Mouse (Mus musculus) C2C12 (cell line): Measurements from ENCODE around the gene Preb.

Experiments
- CTCF ChIP-seq: IDR thresholded peaks from one replicate; pipeline ENCODE4 v1.5.1; 2011; ENCODE audit not compliant: control insufficient read depth, insufficient read depth, insufficient read length
- MAX ChIP-seq: IDR thresholded peaks from one replicate; pipeline ENCODE4 v1.6.1; 2011; ENCODE audit warnings: mild to moderate bottlenecking, control low read depth
- MYOD1 ChIP-seq: IDR thresholded peaks from one replicate; pipeline ENCODE4 v1.6.1; 2011; ENCODE audit warnings: low read depth; ENCODE audit not compliant: control insufficient read depth, insufficient read length
- USF1 ChIP-seq: IDR thresholded peaks from one replicate; pipeline ENCODE4 v1.6.1; 2011; ENCODE audit warnings: low read depth, mild to moderate bottlenecking, control low read depth, moderate library complexity

DNA sequence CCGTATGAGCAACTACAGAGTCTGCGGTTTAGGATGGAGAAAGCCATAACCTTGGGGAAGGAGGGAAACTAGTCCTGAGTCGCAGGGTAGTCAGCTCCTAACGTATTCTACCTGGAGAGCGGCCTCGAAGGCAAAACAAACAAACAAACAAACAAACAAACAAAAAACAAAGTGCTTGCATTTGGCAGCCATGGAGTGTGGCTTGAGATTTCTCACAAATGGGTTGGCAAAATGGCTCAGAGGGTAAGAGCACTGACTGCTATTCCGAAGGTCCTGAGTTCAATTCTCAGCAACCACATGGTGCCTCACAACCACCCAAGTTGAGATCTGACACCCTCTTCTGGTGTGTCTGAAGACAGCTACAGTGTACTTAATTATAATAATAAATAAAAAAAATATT is 50.3 kb downstream of the Preb start:
- TF ChIP-seq CTCF (no peak), MYOD1 (no peak), MAX (no peak), USF1 (no peak)
